Mouse (Mus musculus) forebrain, embryonic 14.5 days (tissue): ENCODE measurements around the gene Sat2. TPM values are rescaled to one million over a fixed set of nuclear protein-coding genes. Genes with fewer than 3 reads are reported as not detected.
A peak's percentile ranks its signal among the peaks of the same experiment; 100 is the strongest.

Source experiments
- ATAC-seq: fragments of 200-750 bp; cut with Nextera tagmentation; 2 replicates; pipeline ENCODE4 v1.8.0; 2017; ENCODE audit warnings: mild to moderate bottlenecking, moderate library complexity
- DNase-seq: peaks from one replicate; pipeline ENCODE4 v3.0.0-alpha.2; 2015; ENCODE audit warnings: low spot score
- H3K27ac ChIP-seq: fragments of 300-500 bp; sonication (generic); 2 replicates; pipeline ENCODE4 v1.5.1; 2014; ENCODE audit warnings: low read depth, mild to moderate bottlenecking, control low read depth, low read length, moderate library complexity
- H3K27me3 ChIP-seq: fragments of 300-500 bp; sonication (generic); replicated peaks from 2 replicates; pipeline ENCODE4 v1.6.1; 2014; ENCODE audit warnings: low read length, control low read depth, mixed read lengths; ENCODE audit not compliant: control insufficient read depth, insufficient read depth
- H3K36me3 ChIP-seq: fragments of 300-500 bp; sonication (generic); 2 replicates; pipeline ENCODE4 v1.6.1; 2014; ENCODE audit warnings: low read length, control low read depth; ENCODE audit not compliant: control insufficient read depth, insufficient read depth
- H3K4me1 ChIP-seq: fragments of 300-500 bp; sonication (generic); 2 replicates; pipeline ENCODE4 v1.6.1; 2014; ENCODE audit warnings: antibody characterized with exemption, low read length, control low read depth; ENCODE audit not compliant: control insufficient read depth, insufficient read depth
- H3K4me2 ChIP-seq: fragments of 300-500 bp; sonication (generic); 2 replicates; pipeline ENCODE4 v1.6.1; 2014; ENCODE audit warnings: mild to moderate bottlenecking, control low read depth, low read length
- H3K4me3 ChIP-seq: fragments of 300-500 bp; sonication (generic); 2 replicates; pipeline ENCODE4 v1.5.1; 2014; ENCODE audit warnings: low read depth, low read length, control low read depth
- H3K9ac ChIP-seq: fragments of 300-500 bp; sonication (generic); 2 replicates; pipeline ENCODE4 v1.6.1; 2014; ENCODE audit warnings: mild to moderate bottlenecking, low read length, control low read depth, moderate library complexity
- H3K9me3 ChIP-seq: fragments of 300-500 bp; sonication (generic); replicated peaks from 2 replicates; pipeline ENCODE4 v1.6.1; 2016; ENCODE audit warnings: low read length, control low read depth, mixed read lengths; ENCODE audit not compliant: control insufficient read depth
- WGBS: fragments of 180-500 bp; shearing (Covaris S2); extraction: QIAGEN DNeasy Blood & Tissue Kit; methylation state at CpG from one replicate; pipeline ENCODE4 v1.1.7; 2014; 5-methylcytosine and 5-hydroxymethylcytosine counted together
- microRNA counts: library from miRNA; unstranded; fragments of <30 nt; microRNA quantifications from one replicate; lab custom pipeline; 2016
- microRNA-seq: library from miRNA; unstranded; fragments of <30 nt; microRNA quantifications from one replicate; pipeline ENCODE4, GENCODE M21; 2016
- polyA plus RNA-seq: library from polyadenylated mRNA; unstranded; fragments of >200 nt; fragmentation: Nextera tagmentation; extraction: Ambion mirVana; gene quantifications from 2 replicates; pipeline ENCODE4 v1.2.1, GENCODE M21; 2014

Sat2 gene
- polyA plus RNA-seq, 1 experiment from 2014 or later = 18.2 TPM

DNA sequence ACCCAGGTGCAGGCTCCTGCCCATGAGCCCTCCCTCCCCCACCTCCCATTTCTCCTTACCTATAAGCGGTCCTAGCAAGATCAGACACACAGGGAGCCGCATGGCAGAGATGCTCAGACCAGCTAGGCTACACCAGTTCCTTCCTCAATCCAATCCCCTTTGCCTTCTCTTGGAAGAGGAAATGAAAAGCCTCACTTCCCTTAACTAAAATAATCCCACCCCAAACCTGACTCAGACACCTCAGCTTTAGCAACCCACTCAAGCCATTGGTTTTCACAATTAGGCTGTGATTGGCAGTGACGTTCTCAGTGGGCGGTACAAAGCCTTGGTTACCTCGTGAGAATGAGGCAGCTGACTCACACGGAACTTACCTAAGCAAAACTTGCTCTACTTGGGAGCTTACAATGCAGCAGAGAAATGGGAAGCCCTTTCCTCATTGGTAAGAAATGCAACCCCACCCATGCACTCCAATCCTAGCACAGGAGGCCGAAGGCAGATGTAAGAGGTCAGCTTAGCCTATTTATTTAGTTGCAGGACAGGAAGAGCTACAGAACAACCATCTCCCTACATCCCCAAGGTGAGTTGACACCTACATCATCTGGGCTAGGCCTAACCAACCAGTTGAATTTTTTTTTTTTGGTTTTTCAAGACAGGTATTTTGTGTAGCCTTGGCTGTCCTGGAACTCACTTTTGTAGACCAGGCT, 44.3 kb downstream of the Sat2 start, which contains the start of gene Cd68:
Cd68 (minus strand) TSS at position 193 of the 704 bp plus-strand sequence.
- Histone ChIP-seq H3K36me3 (peaks cover 73% of the 10 kb centered on the region), H3K27ac (no peak within 1 kb of the TSS), H3K4me1 (peaks cover 25% of the 10 kb centered on the region), H3K9me3 (no peaks in the 10 kb centered on the region), H3K9ac (no peak within 1 kb of the TSS), H3K4me3 (no peak within 1 kb of the TSS), H3K27me3 (no peaks in the 10 kb centered on the region), H3K4me2 (no peak within 1 kb of the TSS)
- DNase-seq = peak; percentile 32
- no peak for ATAC-seq
- WGBS = 25% methylated on average over 7 of the region's 7 CpGs

- H3K4me3 ChIP-seq = no peak overlapping the region
- no peaks in the 10 kb centered on the region for H3K27me3 ChIP-seq
- H3K4me2 ChIP-seq = no peak overlapping the region
- no peak overlapping the region for H3K27ac ChIP-seq
- peaks cover 23% of the 10 kb centered on the region for H3K4me1 ChIP-seq
- 89% methylated on average over 3 of the region's 3 CpGs for WGBS
- no peak overlapping the region for H3K9ac ChIP-seq
- H3K36me3 ChIP-seq = peaks cover 73% of the 10 kb centered on the region
- no peak for DNase-seq
- no peaks in the 10 kb centered on the region for H3K9me3 ChIP-seq
- no peak for ATAC-seq
Observed at GRCm38 (mm10) chr11:69666665-69667005, 44.8 kb downstream of the Sat2 start.

DNA sequence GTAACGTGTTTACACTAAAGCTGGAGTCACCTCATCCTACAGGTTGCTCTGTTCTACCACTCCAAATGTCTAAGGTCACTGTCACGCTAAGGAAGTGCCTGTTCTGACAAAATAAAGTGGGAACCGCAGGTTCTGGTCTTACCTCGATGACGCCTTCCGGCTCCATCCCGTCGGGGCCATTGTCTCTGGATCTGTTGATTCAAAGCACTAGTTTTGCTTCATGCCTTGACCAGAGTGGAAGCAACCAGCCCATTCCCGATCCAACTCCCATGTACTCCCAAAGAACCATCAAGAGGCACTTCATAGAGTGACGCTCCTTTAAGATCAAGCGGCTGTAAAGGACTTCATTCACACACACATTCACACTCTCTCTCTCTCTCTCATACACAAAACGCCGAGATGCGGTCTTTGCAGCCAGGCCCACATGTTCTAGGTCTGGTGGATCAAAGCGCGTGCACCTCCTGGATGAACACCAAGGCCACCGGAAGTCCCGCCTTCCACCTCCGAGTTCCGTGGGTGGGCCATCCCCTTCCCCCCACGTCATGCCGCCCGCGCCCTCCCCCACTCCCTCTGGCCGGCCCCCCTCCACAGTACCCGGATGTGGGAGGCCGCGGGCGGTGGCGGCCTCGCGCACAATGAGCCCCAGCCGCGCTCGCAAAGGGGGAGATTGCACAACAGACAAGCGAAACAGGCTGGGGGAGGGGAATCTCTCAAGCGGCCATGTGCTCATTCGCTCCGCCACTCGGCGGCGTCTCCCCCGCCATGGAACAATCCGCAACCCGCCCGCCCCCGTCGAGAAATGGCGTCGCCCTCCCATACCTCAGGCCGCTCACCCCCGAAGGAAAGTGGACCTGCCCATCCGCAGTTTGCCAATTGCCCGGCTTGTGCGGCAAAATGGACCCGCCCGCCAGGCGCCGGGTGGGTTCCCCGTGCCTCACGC, 49.2 kb downstream of the Sat2 start:
- peak; percentile 97 for DNase-seq
- Histone ChIP-seq H3K9ac (peak overlapping the region; percentile 100), H3K4me3 (peak overlapping the region; percentile 100), H3K27ac (peak overlapping the region; percentile 97), H3K36me3 (peaks cover 77% of the 10 kb centered on the region), H3K4me1 (peaks cover 16% of the 10 kb centered on the region), H3K27me3 (no peaks in the 10 kb centered on the region), H3K4me2 (peak overlapping the region; percentile 94), H3K9me3 (no peaks in the 10 kb centered on the region)
- ATAC-seq = peak; percentile 72
- under 1% methylated on average over 58 of the region's 61 CpGs for WGBS

DNA sequence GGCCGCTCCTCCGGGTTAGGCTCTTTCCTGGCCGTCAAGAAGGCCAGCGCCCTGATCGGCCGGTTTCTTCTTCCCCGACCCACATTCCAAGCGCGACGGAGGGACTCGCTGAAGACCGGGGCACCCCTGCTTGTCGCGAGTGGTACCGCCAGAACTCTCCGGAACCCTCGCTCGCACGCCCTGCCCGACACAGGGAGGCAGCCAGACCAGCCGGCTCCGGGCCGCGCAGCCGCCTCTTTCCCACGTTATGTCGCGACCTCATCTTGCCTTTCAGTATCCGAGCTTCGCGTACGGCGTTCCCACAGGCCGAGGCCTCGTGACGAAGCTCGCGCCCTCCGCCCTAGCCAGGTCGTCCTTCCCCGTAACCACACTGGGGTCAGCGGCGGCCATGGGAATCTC, 49.9 kb downstream of the Sat2 start:
- peak; percentile 10; the same call in 1 of the 2 replicates for ATAC-seq
- WGBS = under 1% methylated on average over 43 of the region's 43 CpGs
- H3K4me3 ChIP-seq = peak overlapping the region; percentile 100
- no peaks in the 10 kb centered on the region for H3K9me3 ChIP-seq
- no peak for DNase-seq
- H3K27ac ChIP-seq = peak overlapping the region; percentile 97
- no peaks in the 10 kb centered on the region for H3K27me3 ChIP-seq
- peak overlapping the region; percentile 100 for H3K9ac ChIP-seq
- peaks cover 77% of the 10 kb centered on the region for H3K36me3 ChIP-seq
- H3K4me1 ChIP-seq = peaks cover 16% of the 10 kb centered on the region
- peak overlapping the region; percentile 94 for H3K4me2 ChIP-seq

- Histone ChIP-seq H3K4me2 (peak within 1 kb of the TSS; percentile 94), H3K27me3 (no peaks in the 10 kb centered on the region), H3K4me1 (peaks cover 16% of the 10 kb centered on the region), H3K4me3 (peak within 1 kb of the TSS; percentile 100), H3K9ac (peak within 1 kb of the TSS; percentile 100), H3K27ac (peak within 1 kb of the TSS; percentile 97), H3K36me3 (peaks cover 78% of the 10 kb centered on the region), H3K9me3 (no peaks in the 10 kb centered on the region)
- ATAC-seq (peak; percentile 97), DNase-seq (peak; percentile 100)
- under 1% methylated on average over 36 of the region's 36 CpGs for WGBS
Observed at GRCm38 (mm10) chr11:69672211-69672706, 50.4 kb downstream of the Sat2 start, which contains the start of gene Eif4a1. Gene Eif4a1 (minus strand): TSS chr11:69672423.

MicroRNAs within 50 kb of the gene (microRNA counts, 519-probe panel; counts per million panel counts)
- microRNA mmu-miR-1934 (lab: Ali Mortazavi, UCI) (not detected), microRNA mmu-miR-467f (lab: Ali Mortazavi, UCI) (2,504 counts per million, percentile 14 among the panel's probes with 10 or more counts)

Small RNA genes within 50 kb of the gene (microRNA-seq; reads per million reads assigned to microRNA genes)
- gene Mir1934 = 2.3 reads per million, percentile 13 among the genes with 10 or more reads in this experiment
- not detected for gene Mir467f

Other genes with a start within 250 kb of the Sat2 start
- 106 and 142 TPM in 2 replicates for gene Naa38, start 226.5 kb upstream of the Sat2 start, polyA plus RNA-seq
- 31.1 and 36.4 TPM in 2 replicates for gene Cyb5d1, start 226.4 kb upstream of the Sat2 start, polyA plus RNA-seq
- 4.7 and 5.7 TPM in 2 replicates for gene Tmem88, start 223.8 kb upstream of the Sat2 start, polyA plus RNA-seq
- 28.7 and 38.2 TPM in 2 replicates for gene Kdm6b, start 208.3 kb upstream of the Sat2 start, polyA plus RNA-seq
- gene Dnah2, start 72.9 kb upstream of the Sat2 start, polyA plus RNA-seq = 2.7 and 3.8 TPM in 2 replicates
- 38.6 and 48.2 TPM in 2 replicates for gene Efnb3, start 61.8 kb upstream of the Sat2 start, polyA plus RNA-seq
- gene Wrap53, start 41.8 kb upstream of the Sat2 start, polyA plus RNA-seq = 24.6 and 29.3 TPM in 2 replicates
- 111 and 113 TPM in 2 replicates for gene Trp53, start 41.7 kb upstream of the Sat2 start, polyA plus RNA-seq
- gene Atp1b2, start 16.1 kb upstream of the Sat2 start, polyA plus RNA-seq = 22.0 and 31.5 TPM in 2 replicates
- not detected in 2 replicates for gene Shbg, start 4.1 kb upstream of the Sat2 start, polyA plus RNA-seq
- gene Fxr2, start 11.0 kb downstream of the Sat2 start, polyA plus RNA-seq = 34.2 and 35.0 TPM in 2 replicates
- not detected in 2 replicates for gene Sox15, start 33.3 kb downstream of the Sat2 start, polyA plus RNA-seq
- gene Mpdu1, start 40.6 kb downstream of the Sat2 start, polyA plus RNA-seq = 72.9 and 83.0 TPM in 2 replicates
- gene Cd68, start 44.1 kb downstream of the Sat2 start, polyA plus RNA-seq = 8.2 and 9.6 TPM in 2 replicates
- 1,177 and 1,222 TPM in 2 replicates for gene Eif4a1, start 50.4 kb downstream of the Sat2 start, polyA plus RNA-seq
- 81.8 and 88.2 TPM in 2 replicates for gene Senp3, start 60.1 kb downstream of the Sat2 start, polyA plus RNA-seq
- gene Tnfsf13, start 63.8 kb downstream of the Sat2 start, polyA plus RNA-seq = 0.53 TPM in 1 of 2 replicates, not detected in the other
- gene Tnfsf12, start 73.8 kb downstream of the Sat2 start, polyA plus RNA-seq = 2.2 and 2.7 TPM in 2 replicates
- 1.5 and 1.6 TPM in 2 replicates for gene Tnfsfm13, start 74.1 kb downstream of the Sat2 start, polyA plus RNA-seq
- 21.1 and 21.3 TPM in 2 replicates for gene Polr2a, start 136.6 kb downstream of the Sat2 start, polyA plus RNA-seq
- 0.56 TPM in 1 of 2 replicates, not detected in the other for gene Slc35g3, start 139.9 kb downstream of the Sat2 start, polyA plus RNA-seq
- gene Zbtb4, start 143.9 kb downstream of the Sat2 start, polyA plus RNA-seq = 2.1 and 2.8 TPM in 2 replicates
- 0.68 and 1.4 TPM in 2 replicates for gene Chrnb1, start 173.9 kb downstream of the Sat2 start, polyA plus RNA-seq
- 2.9 and 3.0 TPM in 2 replicates for gene Fgf11, start 179.8 kb downstream of the Sat2 start, polyA plus RNA-seq
- gene Tmem102, start 183.6 kb downstream of the Sat2 start, polyA plus RNA-seq = 0.15 and 0.52 TPM in 2 replicates
- gene Gm39566, start 193.3 kb downstream of the Sat2 start, polyA plus RNA-seq = not detected in 2 replicates
- gene Spem2, start 196.4 kb downstream of the Sat2 start, polyA plus RNA-seq = not detected in 2 replicates
- gene Spem1, start 200.2 kb downstream of the Sat2 start, polyA plus RNA-seq = 0.39 TPM in 1 of 2 replicates, not detected in the other
- 15.7 and 18.4 TPM in 2 replicates for gene Nlgn2, start 215.8 kb downstream of the Sat2 start, polyA plus RNA-seq
- gene Tmem256, start 216.5 kb downstream of the Sat2 start, polyA plus RNA-seq = 307 and 386 TPM in 2 replicates
- 44.3 and 49.0 TPM in 2 replicates for gene Plscr3, start 224.4 kb downstream of the Sat2 start, polyA plus RNA-seq
- 0.32 TPM in 1 of 2 replicates, not detected in the other for gene Tnk1, start 236.7 kb downstream of the Sat2 start, polyA plus RNA-seq